Mouse (Mus musculus): ENCODE data around the gene Rorc.

GRCm38 (mm10) chr3:94360812-94361211 lies 11.8 kb upstream of the Rorc start:
- no peak for TF ChIP-seq CTCF (IDR thresholded peaks at IDR 0.05; ENCODE audit: low read depth, low read length)
- TF ChIP-seq POLR2A (IDR thresholded peaks at IDR 0.05; ENCODE audit: borderline replicate concordance, low read depth, low read length): no peak

Measured in bone marrow macrophage, adult 2 months (primary cell).